Mouse (Mus musculus) heart, postnatal 25 days (tissue): ENCODE results near the gene Calml4. TPM values are rescaled to one million over a fixed set of nuclear protein-coding genes. Genes with fewer than 3 reads are reported as not detected.

Experiments used
- DNase-seq: peaks from one replicate; pipeline ENCODE4 v3.0.0; 2022; ENCODE audit warnings: low spot score
- intact Hi-C: fragments of 180-260 bp; cut with DNase I; formaldehyde crosslinking; loops from one replicate; pipeline ENCODE4 v1.15.1; 2025
- total RNA-seq, 2 experiments: library from RNA; stranded (reverse); gene quantifications; 2 replicates each; pipeline ENCODE4 v1.2.3; 2021

Calml4 gene
- total RNA-seq, 2 experiments from 2014 or later, result 1.3 to 1.7 TPM

DNA sequence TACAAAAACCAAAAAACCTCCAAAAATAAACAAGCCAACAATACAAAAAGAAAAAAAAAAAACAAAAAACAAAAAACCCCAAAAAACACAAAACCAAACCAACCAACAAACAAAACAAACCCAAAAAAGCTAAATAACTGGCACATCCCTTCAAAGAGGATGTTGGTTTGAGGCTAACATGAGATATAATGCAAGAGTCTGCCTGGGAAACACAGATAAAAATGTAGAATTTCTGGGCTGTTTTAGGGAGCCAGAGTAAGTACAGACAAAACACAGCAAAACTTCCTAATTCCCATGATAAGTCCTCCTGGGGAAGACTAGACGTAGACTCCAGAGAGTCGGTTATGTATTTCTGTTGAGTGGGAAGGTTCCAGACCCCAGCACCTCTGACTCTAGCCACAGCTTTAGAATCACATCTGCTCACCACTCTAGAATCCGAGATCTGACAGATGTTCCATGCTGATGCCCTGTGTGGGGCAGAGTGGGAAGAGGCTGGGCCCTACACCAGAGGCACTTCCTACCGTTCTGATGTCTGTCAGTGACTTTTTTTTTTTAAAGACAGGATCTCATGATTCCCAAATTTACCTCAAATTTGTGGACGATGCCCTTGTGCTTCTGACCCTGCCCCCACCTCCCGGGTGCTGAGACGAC lies 19.2 kb downstream of the Calml4 start:
- intact Hi-C loops, result no loop called here
- DNase-seq, result no peak

DNA sequence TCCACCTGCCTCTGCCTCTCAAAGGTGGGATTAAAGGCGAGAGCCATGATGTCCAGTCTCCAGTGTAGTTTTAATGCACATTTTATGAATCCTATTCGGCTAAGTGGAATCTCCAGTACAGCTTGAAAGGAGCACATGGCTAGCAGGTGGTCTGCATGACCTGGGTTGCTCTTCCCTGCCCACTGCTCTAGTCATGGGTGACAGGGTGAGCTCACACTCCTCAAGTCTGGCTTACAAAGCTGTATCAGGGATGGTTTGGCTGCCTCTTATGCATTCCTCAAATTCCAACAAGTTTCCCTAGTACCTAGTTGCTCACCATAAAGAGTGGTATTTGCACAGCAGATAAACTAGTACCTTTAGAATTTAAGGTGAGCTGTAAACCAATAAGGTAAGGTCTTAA lies 19.9 kb downstream of the Calml4 start:
- no peak for DNase-seq
- intact Hi-C loops, result no loop called here

DNA sequence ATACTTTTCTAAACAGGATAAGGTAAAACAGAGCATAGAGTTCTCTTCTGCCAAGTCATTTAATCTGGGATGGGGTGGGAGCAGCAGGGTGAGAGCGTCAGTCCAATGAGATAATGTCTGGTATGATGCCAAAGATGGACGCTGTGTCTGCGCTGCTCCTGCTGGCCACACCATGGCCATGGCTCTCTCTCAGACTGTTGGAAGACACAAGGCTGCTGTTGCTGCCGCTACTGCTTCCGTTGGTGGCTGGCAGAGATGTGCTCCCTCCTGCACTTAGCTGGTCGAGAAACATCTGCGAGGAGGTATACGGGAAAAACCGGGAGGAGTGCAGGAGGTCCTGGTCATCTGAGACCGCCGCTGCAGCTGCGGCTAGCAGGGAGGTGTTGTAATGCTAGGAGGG lies 24.0 kb downstream of the Calml4 start:
- peak; percentile 44 for DNase-seq
- intact Hi-C loops, result no loop called here

DNA sequence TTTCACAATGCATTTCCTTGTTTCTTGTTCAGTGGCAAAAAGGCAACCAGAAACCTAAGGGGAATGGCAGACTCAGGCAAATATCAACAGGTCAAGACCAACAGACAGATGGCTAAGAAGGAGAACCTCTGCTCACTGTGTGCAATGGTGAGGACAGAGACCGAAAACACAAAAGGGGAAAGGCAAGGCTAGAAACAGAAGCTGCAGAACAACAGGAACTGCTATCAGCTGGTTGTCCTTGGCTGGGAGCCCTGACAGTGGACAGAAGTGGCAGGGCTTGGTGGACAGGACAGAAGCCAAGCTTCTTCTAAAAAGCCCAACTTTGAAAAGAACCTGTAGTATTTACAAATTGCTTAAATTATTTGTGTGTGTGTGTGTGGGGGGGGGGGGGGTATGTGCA lies 36.6 kb downstream of the Calml4 start:
- DNase-seq, result peak; percentile 35

DNA sequence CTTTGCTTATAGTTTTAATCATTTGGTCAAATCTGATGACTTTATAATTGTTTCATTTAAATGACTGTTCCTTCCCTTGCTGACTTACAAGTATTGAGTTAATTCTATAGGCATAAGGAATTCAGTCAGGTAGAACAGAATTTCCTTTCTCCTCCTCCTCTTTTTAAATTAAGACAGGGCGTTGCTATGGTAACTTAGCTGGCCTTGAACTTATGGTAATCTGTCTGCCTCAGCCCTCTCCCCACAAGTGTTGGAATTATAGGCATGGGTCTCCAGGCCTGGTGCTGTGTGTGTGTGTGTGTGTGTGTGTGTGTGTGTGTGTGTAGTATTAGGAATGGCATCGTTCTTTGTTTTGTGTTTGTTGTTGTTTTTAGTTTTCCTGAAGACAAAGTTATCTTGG lies 43.9 kb downstream of the Calml4 start:
- intact Hi-C loops, result no loop called here
- no peak for DNase-seq

More for the DNA sequence above, 36.6 kb downstream of the Calml4 start:
- intact Hi-C loops, result no loop called here

DNA sequence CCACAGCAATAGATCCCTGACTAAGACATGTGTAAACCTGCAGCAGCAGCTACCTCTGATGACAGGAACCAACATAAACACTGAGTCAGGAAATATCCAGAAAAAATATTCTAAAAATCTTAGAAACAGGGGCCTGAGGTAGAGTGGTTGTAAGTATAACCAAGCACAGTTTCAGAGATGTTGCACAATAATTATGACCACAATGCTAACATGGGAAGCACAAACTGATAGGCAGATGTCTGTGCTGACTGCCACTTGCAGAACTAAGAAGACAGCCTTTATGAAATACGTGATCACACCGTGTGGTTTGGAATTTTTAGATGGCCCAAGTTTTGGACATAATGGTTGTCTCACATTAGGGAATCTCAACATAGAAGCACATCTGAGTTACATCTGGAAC lies 46.0 kb downstream of the Calml4 start:
- intact Hi-C loops, result no loop called here
- no peak for DNase-seq

DNA sequence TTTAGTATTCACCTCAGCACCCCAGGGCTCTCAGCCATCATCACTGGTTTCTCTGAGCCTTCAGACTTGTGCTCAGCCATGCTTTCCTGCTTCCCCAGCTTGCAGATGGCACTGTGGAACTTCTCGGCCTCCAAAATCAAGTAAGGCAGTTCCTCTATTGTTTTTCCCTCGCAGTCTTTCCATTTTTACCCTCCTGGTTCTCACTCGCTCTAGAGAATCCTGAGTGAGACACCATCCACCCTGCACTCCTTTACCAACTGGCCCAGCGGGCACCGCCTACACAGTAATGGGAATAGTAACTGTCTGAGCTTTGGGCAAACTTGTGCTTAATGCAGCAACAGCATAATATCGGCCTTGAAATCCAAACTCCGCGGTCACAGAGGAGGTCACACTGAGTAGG lies 47.2 kb downstream of the Calml4 start:
- intact Hi-C loops, result no loop called here
- no peak for DNase-seq

DNA sequence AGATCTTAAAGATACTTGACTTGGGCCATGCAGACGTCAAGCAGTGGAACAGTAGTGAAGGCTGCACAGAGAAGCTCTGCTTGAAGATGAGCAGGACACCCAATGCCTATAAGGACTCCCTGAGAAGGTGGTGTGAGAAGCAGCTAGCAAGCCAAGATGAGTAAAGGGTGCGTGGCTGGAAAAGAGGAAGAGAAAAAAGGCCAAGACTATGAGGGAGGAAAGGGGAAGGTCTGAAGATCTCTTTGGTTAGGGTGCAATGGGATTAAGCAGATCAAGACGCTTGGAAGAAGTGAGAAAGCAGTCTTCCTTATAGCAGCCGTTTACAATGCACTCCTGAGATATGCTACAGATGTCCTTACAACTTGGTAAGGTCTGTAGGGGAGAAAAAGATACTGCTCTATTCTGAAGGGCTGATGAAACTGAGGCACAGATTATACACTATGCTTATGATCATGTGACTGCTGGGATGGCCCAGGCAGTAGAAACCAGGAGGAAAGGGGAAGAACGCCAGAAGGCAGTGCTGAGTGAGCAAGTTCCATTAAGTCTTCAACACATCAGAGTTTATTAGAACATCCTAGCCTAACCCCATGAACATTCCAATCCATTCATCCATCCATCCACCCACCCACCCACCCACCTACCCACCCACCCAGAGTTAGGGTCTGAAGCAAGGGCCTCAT lies 55.6 kb downstream of the Calml4 start:
- no peak for DNase-seq
- intact Hi-C loops, result loop anchor here (10.0 kb wide), 1 partner anchor 211 kb away; no protein-coding TSS in a partner anchor

DNA sequence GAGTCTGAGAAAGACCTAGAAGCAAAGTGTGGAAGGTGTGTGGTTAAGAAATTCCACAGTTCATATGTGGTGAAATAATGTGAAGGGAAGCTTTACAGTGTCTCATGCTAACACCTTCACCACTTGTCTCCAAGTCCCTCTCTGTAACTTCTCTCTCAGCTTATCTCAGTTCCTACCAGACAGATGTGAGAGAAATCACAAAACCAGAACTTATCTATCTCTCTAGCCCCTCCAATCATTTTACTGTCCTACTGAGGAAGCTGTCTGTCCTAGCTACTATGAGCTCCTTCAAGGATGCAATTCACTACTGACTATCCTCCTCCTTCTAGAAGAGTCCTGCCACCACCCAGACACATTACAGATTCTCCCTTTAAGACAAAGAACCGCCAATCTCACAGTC lies 59.2 kb downstream of the Calml4 start:
- intact Hi-C loops, result loop anchor here (10.0 kb wide), 1 partner anchor 208 kb away; no protein-coding TSS in a partner anchor
- DNase-seq, result no peak

DNA sequence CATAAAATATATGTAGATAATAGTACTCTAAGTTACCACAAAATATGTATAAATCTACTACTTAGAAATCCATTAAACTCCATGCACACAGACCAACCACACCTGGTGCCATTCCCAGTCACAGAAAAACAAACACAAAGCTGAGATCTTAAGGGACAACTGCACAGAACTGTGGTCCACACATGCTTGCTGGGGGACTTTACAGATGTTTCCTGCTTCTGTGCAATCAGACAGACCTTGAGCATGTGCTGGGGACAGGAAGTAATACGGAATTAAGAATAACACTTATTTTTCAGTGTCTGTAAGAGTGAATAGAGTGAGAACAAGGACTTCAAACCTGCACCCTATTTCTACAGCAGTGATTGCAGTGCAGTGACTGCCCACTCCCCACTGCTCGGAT lies 63.0 kb downstream of the Calml4 start:
- no peak for DNase-seq
- intact Hi-C loops, result no loop called here

DNA sequence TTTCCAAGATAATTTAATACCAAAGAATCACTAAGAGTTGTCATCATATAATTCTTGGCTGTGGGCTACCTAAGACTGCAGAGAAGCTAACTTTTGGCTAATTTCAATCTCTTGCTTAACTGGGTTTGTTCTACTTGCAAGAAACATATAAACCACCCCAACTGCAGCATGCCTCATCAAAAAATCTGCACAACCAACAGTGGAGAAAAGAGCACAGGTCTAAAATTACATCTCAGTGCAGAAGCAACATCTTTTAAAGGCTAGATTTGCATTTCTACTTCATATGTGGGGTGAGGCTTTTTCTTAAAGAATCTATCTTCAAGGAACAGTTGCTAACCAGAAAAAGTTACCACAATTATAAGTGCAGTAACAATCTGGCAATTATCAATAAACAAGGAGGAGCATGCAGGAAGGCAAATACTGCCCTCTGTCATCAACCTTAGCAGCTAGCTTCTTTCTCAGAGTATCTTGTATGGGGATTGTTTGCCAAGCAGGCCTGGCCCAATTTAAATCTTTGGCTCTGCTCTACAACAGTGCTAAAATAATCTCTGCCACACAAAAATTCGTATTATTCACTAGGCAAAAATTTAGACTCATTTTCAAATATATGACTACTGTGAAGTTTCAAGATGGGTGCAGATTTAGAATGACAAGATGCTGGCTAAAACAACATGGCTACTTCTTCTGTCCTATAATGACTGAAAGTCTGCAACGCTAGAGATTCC lies 67.2 kb downstream of the Calml4 start:
- intact Hi-C loops, result no loop called here
- DNase-seq, result no peak

Other genes with a start within 250 kb of the Calml4 start
- 1 to 10 TPM; 1.8 to 2.3 TPM for gene Itga11, start 180.3 kb upstream of the Calml4 start, total RNA-seq
- gene Fem1b, start 46.1 kb upstream of the Calml4 start, total RNA-seq, result 10 to 100 TPM; 18.2 to 20.6 TPM
- gene Cln6, start 19.3 kb upstream of the Calml4 start, total RNA-seq, result 10 to 100 TPM; 18.0 to 19.7 TPM
- 10 to 100 TPM; 20.3 to 24.5 TPM for gene Pias1, start 129.8 kb downstream of the Calml4 start, total RNA-seq